Mouse (Mus musculus) ZHBTc4 (cell line): ENCODE data around the gene Naa15.

Source experiments
- DNase-seq: peaks from one replicate; pipeline ENCODE4 v3.0.0-alpha.2; 2011; ENCODE audit warnings: low read depth, low spot score

Gene Naa15

DNA sequence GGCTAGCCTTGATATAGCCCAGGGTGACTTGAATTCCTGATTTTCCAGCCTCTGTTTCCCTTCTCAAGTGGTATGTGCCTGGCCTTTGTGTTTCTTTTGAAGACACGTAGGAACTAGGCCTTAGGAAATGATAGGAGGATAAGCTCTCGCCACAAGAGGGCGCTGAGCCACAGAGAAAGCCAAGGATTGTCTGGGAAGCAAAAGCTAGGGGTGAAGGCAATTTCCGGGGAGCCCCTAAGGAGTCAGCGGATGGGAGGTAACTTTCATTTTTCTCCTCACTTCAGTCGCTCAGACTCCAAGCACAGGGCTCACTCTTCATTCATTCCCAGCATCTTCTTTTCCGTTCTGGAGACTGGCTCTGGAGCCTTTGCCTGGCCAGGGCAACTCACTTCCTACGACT is 96.0 kb downstream of the Naa15 start:
- peak; percentile 79 for DNase-seq

DNA sequence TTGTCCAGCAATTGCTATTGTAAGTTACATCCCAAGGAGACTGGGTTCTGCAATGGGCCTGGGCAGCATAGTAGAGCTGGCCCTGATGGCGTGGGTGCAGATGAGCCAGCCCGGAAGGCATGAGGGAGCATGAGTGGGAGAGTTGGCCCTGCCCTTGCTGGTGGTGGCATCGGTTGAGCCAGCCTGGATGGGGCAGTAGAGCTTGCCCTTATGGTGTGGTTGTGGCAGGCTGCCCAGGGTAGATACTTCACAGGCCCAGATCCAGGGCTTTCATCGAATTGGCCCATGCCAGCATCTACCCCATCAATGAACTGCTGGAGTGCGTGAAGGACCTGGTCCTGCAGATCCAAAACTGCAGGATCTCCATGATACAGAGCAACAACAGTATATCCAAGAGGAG is 97.0 kb downstream of the Naa15 start:
- DNase-seq = no peak

DNA sequence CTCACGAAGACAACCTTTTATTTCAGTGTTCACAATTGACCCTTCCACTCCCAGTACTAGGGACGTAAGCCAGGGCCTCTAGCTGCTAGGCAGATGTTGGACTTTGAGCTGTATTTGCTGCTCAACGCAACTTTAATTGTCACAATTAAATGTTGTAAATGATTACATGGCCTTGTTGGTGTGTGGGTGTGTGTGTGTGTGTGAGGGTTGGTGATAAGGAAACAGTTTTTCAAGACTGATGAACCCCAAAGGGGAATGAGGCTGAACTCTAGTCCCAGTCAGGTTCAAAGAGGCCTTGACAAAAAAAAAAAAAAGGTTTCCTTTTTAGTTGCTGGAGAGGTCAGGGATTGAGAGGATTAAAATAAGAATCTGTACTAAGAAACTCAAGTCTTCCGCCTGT is 102.5 kb downstream of the Naa15 start:
- no peak for DNase-seq

DNA sequence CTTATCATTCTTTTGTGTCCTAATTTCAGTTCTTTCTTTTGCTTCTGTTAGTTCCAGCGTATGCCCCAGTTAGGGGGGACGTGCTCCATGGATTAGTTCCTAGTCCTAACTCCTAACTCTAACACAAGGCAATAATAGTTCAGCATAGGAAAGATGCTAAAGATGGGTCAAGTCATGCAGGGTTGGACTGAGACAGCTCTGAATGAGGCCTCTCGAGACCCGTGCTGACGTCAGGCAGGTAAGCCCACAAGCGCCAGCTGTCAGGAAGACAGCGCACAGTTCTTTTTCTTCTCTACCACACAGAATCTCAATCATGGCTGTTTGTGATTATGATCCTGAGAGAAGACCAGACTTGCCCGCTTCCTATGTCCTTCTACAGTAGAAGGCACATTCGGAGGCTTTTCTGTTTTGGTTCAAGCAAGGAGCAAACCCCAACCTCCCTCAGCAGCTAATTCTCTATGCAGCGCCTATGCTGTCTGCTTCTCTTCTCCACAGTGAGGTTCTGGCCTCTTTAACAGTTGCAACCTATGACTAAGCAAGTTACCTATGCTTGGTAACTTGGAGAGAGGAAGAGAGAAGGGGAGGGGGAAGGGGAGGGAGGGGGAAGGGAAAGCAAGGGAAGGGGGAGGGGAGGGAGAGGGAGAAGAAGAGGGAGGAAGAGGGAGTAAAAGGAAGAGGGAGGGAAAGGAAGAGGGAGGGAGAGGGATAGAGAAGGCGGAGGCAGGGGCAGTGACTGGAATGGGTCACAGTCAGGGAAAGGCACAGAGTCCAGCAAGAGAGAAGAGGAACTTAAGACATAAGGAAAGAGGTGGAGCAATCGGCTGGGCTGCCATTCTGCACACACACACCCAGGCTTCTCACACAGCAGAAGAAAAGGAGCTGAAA is 103.2 kb downstream of the Naa15 start:
- peak; percentile 19 for DNase-seq

DNA sequence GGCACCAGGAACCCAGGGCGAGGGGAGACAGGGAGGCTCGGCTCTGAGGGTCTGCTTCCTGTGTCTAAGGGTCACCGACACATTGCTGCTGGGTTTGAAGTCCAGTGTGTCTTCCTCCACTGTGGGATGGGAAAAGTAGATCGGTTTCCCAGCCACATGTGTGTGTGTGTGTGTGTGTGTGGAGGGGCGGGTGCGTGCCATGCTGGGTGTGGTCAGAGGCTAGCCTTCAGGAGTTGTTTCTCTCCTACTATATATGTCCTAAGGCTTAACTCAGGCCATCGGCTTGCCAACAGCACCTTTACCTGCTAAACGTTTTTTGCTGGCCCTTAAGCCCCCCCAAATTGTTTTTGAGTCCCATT is 103.8 kb downstream of the Naa15 start:
- DNase-seq = no peak

DNA sequence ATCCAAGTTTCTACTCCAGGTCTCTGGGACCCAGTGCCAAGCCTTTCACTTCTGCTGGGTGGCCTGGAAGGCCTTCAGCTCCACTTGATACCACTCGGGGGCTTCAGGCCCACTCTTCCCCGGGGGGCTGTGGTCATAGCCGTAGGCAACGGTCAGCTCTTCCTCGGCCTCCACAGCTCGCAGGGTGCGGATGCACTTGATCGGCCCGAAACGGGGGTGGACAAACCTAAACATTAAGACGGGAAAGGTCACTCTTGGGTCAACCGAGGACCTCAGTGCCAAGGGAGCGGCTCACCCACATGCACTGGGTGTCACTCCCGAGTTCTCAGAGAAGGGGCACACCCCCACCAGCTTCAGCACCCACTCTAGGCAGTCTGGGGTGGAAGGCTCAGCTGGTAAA is 106.3 kb downstream of the Naa15 start:
- DNase-seq = no peak

DNA sequence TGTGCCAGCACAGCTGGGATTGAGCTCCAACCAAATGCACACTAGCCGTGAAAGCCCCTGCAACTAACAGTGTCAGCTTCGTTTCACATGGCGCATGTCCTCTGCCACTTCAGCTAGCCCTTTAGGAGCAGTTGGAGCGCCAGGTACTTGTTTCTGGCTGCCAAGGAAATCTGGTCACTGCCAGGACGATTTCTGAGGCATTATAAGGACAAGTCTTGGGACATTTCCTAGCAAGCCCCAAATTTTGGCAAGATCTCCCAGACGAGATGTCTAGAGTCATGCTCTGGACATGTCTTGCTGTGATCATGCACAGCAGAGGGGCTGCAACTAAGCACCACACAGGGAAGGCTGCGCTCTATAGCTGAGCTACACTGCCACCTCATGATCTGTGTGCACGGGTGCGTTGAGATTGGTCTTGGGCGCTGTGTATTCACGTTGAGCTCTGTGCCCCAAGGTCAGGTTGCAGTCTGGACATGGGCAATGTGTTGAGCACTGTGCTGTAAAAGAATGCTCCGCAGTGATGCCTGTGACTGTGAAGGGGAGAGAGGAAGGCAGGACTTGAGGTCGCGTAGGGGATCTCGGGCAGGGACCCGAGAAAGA is 110.3 kb downstream of the Naa15 start:
- no peak for DNase-seq
